Mouse (Mus musculus) E14TG2a.4 (cell line): ENCODE measurements around the gene Ypel4.

Experiments
- CTCF ChIP-seq: conservative IDR thresholded peaks from 2 replicates; pipeline ENCODE4 v1.5.1; 2014; ENCODE audit warnings: low read length
- NANOG ChIP-seq: IDR thresholded peaks from 2 replicates; pipeline ENCODE4 v1.6.1; 2014; ENCODE audit warnings: borderline replicate concordance, low read length, mixed read lengths
- POU5F1 ChIP-seq: IDR thresholded peaks from 2 replicates; pipeline ENCODE4 v1.6.1; 2014; ENCODE audit warnings: low read length, borderline replicate concordance

- TF ChIP-seq CTCF (no peak), POU5F1 (no peak), NANOG (no peak)
Observed at GRCm38 (mm10) chr2:84762818-84763217, 29.0 kb downstream of the Ypel4 start.
